Mouse (Mus musculus) testis, adult 2 months (tissue): ENCODE measurements around the gene Slc35e4.

Source experiments
- CTCF ChIP-seq: fragments of 200-500 bp; IDR thresholded peaks from 2 replicates; pipeline ENCODE4 v1.5.1; 2012; ENCODE audit warnings: low read depth, mild to moderate bottlenecking, inconsistent platforms, low read length, moderate library complexity; ENCODE audit not compliant: control insufficient read depth, insufficient read depth, insufficient replicate concordance
- POLR2A ChIP-seq: fragments of 200-500 bp; IDR thresholded peaks from 2 replicates; pipeline ENCODE4 v1.6.1; 2012; ENCODE audit warnings: low read depth, mild to moderate bottlenecking, inconsistent platforms, low read length, moderate library complexity; ENCODE audit not compliant: control insufficient read depth

- TF ChIP-seq CTCF (no peak), POLR2A (no peak)
These were observed 5.2 kb downstream of the Slc35e4 start for GRCm38 (mm10) chr11:3909236-3909635.
